Mouse (Mus musculus) stomach, embryonic 16.5 days (tissue): Measurements from ENCODE around the gene 4930523C07Rik. TPM values are rescaled to one million over a fixed set of nuclear protein-coding genes. Genes with fewer than 3 reads are reported as not detected.

Source experiments
- ATAC-seq: fragments of 200-750 bp; cut with Nextera tagmentation; 2 replicates; pipeline ENCODE4 v1.8.0; 2017; ENCODE audit warnings: moderate number of reproducible peaks, moderate TSS enrichment; ENCODE audit not compliant: insufficient read depth, low FRiP score
- H3K27ac ChIP-seq: fragments of 300-500 bp; sonication (generic); 2 replicates; pipeline ENCODE4 v1.5.1; 2014; ENCODE audit warnings: low read length
- H3K27me3 ChIP-seq: fragments of 300-500 bp; sonication (generic); 2 replicates; pipeline ENCODE4 v1.6.1; 2014; ENCODE audit warnings: low read length, control low read depth, mixed read lengths; ENCODE audit not compliant: control insufficient read depth, insufficient read depth
- H3K36me3 ChIP-seq: fragments of 300-500 bp; sonication (generic); 2 replicates; pipeline ENCODE4 v1.6.1; 2014; ENCODE audit warnings: low read length; ENCODE audit not compliant: control insufficient read depth, insufficient read depth
- H3K4me1 ChIP-seq: fragments of 300-500 bp; sonication (generic); 2 replicates; pipeline ENCODE4 v1.6.1; 2014; ENCODE audit warnings: low read length, control low read depth, mixed read lengths; ENCODE audit not compliant: control insufficient read depth, insufficient read depth
- H3K4me2 ChIP-seq: fragments of 300-500 bp; sonication (generic); 2 replicates; pipeline ENCODE4 v1.6.1; 2014; ENCODE audit warnings: low read depth, low read length, mixed read lengths
- H3K4me3 ChIP-seq: fragments of 300-500 bp; sonication (generic); replicated peaks from 2 replicates; pipeline ENCODE4 v1.5.1; 2014; ENCODE audit warnings: mild to moderate bottlenecking, low read length
- H3K9ac ChIP-seq: fragments of 300-500 bp; sonication (generic); 2 replicates; pipeline ENCODE4 v1.6.1; 2014; ENCODE audit warnings: low read length
- H3K9me3 ChIP-seq: fragments of 300-500 bp; sonication (generic); replicated peaks from 2 replicates; pipeline ENCODE4 v1.6.1; 2016; ENCODE audit warnings: low read length, control low read depth; ENCODE audit not compliant: control insufficient read depth
- WGBS: fragments of 180-500 bp; shearing (Covaris S2); extraction: QIAGEN DNeasy Blood & Tissue Kit; methylation state at CpG from one replicate; pipeline ENCODE4 v1.1.7; 2014; 5-methylcytosine and 5-hydroxymethylcytosine counted together
- polyA plus RNA-seq: library from polyadenylated mRNA; unstranded; fragments of >200 nt; fragmentation: Nextera tagmentation; extraction: Ambion mirVana; gene quantifications from 2 replicates; pipeline ENCODE4 v1.2.1, GENCODE M21; 2015

The 4930523C07Rik gene
- polyA plus RNA-seq, 1 experiment from 2014 or later = 24.3 TPM

DNA sequence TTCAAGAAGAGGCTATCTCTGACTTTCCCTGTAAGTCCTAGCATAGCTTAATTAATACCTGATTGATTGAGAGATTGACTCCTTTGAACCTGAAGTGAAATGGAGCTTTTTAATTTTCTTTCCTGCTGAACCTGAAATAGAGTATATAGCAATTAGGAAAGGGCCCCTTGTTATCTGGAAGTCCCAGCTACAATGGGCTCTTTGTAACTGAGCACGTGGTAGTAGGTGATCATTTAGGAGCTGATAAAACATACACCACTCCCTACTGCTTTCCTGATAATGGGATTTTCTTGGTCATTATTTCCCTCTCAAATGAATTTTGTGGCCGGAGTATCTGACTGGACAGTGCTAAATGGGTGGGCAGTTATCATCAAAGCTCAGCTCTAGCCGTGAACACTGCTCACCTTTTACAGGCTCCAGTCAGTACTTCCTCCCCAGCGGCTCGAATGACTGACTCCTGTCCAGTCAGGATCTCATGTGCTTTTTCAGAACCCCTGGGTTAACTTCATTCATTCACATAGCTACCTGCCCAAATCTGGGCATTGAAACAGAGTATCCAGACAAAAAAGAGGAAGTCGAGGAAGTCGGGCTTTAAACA is 20.5 kb downstream of the 4930523C07Rik start:
- H3K27ac ChIP-seq = no peak overlapping the region
- no peak overlapping the region for H3K4me2 ChIP-seq
- H3K36me3 ChIP-seq = 0 out of 2 replicates have a peak, but pooled peaks cover 3% of the 10 kb centered on the region
- peak; percentile 72; the same call in 1 of the 2 replicates for ATAC-seq
- peaks cover 8% of the 10 kb centered on the region for H3K9me3 ChIP-seq
- H3K4me1 ChIP-seq = 0 out of 2 replicates have a peak, but pooled peaks cover 7% of the 10 kb centered on the region
- no peak overlapping the region for H3K9ac ChIP-seq
- WGBS = 71% methylated on average over 7 of the region's 7 CpGs
- no peak overlapping the region for H3K4me3 ChIP-seq
- H3K27me3 ChIP-seq = no peaks in the 10 kb centered on the region

DNA sequence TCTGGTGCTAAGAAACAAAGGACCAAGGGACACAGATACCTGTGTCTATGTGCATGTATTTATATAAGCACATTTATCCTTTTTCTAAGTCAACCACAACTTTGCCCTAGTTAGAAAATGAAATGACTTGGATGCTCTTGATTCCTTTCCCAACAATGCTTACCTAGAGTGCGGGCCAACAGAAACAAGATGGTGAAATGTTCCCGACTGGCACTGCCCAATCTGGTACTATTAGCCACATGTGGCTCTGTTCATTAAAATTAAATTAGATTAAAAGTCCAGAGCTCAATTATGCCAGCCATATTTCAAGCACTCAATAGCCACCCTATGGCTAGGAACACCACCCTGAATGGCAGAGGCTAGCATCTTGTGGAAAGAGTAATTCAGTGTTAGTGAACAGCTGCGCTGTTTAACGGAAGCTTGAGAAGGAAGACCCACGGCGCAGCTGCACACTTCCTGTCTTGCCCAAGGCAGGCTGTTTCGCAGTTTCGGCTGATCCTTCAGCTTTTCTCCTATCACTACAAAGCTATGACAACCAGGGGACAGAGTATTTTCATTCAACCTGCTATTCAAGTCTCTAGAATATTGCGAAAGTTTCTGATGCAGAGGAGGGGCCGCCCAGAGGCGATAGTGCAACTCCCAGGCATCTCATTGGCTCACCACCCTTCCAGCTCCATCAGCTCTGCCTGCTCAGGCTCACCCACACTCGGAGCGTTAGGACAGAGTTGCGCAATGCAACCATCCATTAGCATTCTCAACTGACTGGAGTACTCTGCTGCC is 34.9 kb downstream of the 4930523C07Rik start:
- no peaks in the 10 kb centered on the region for H3K36me3 ChIP-seq
- H3K9ac ChIP-seq = no peak overlapping the region
- no peaks in the 10 kb centered on the region for H3K9me3 ChIP-seq
- no peaks in the 10 kb centered on the region for H3K27me3 ChIP-seq
- peak; percentile 89 for ATAC-seq
- no peak overlapping the region for H3K4me3 ChIP-seq
- H3K4me1 ChIP-seq = no peaks in the 10 kb centered on the region
- peak overlapping the region; percentile 47; the same call in 1 of the 2 replicates for H3K27ac ChIP-seq
- H3K4me2 ChIP-seq = peak overlapping the region; percentile 6
- 50% methylated on average over 14 of the region's 14 CpGs for WGBS

DNA sequence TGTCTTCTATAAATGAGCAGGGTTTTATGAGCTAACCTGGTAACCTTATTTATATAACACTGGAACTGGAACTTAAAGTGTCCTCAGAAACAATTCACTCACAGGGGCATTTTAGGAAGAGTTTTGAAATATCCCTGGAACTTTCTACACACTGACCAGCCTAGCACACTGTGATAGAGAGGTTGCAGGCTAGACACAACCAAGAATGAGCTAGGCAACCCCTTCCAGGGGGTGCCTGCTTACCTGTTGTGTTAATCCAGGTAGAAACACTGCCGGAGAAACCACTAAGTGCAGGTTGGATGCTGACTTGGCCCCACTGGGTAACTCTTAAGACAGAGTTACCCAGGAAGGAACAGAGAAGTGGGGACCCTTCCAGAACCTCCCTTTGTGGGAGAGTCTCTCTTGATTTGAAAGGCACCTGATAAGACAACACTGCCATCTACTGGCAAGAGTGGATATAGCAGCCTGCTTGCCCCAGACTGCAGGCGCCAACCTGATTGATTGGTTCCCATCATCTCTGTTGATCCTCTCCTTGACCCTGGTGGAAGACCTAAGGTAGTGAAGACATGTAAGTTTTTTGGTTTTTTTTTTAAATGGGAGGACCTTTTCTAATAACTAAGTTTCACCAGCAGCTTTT is 36.7 kb downstream of the 4930523C07Rik start:
- H3K27me3 ChIP-seq = no peaks in the 10 kb centered on the region
- no peak overlapping the region for H3K27ac ChIP-seq
- ATAC-seq = no peak
- no peak overlapping the region for H3K4me2 ChIP-seq
- no peaks in the 10 kb centered on the region for H3K36me3 ChIP-seq
- 19% methylated on average over 2 of the region's 2 CpGs for WGBS
- no peaks in the 10 kb centered on the region for H3K4me1 ChIP-seq
- H3K4me3 ChIP-seq = no peak overlapping the region
- H3K9me3 ChIP-seq = no peaks in the 10 kb centered on the region
- no peak overlapping the region for H3K9ac ChIP-seq

DNA sequence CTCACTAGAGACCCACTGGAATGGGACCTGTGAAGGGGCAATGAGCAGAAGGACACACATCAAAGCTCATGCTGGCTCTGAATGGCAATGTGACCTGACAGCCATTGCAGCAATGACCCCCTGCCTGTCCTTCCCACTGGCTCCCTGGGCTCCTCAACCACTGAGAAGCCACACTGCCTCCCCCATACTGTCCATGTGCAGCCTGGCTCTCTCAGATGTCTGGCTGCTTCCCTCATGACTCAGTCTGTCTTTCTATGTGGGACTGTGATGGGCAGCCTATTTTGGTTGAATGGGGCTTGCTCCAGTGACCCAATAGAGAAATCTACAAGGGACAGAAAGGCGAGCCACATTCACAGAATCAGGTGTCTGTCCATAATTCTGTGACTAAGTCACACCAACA is 38.5 kb downstream of the 4930523C07Rik start:
- no peak overlapping the region for H3K4me2 ChIP-seq
- WGBS = 86% methylated on average over 1 of the region's 1 CpGs

DNA sequence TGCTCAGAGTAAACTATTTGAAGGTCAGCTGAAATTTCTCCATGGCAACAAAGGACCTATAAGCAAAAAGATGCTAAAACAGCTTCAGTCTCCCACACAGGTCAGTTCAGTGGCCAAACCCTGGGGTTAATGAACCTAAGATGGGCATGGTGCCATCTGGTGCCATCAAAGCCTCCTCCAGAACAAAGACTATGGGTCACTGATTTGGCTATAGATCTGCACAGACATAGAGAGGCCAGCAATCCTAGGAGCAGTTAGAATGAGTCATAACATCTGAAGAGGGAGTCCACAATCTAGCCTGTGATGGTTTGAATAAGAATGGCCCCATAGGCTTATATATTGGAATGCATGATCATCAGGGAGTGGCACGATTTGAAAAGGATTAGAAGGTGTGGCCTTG is 40.1 kb downstream of the 4930523C07Rik start:
- Histone ChIP-seq H3K36me3 (no peaks in the 10 kb centered on the region), H3K4me1 (no peaks in the 10 kb centered on the region), H3K4me2 (no peak overlapping the region), H3K9me3 (no peaks in the 10 kb centered on the region), H3K27me3 (no peaks in the 10 kb centered on the region), H3K9ac (no peak overlapping the region), H3K4me3 (no peak overlapping the region), H3K27ac (no peak overlapping the region)
- WGBS = 86% methylated on average over 1 of the region's 1 CpGs
- ATAC-seq = no peak

More for the DNA sequence above, 38.5 kb downstream of the 4930523C07Rik start:
- Histone ChIP-seq H3K27ac (no peak overlapping the region), H3K9me3 (no peaks in the 10 kb centered on the region), H3K4me3 (no peak overlapping the region), H3K9ac (no peak overlapping the region), H3K36me3 (no peaks in the 10 kb centered on the region), H3K4me1 (no peaks in the 10 kb centered on the region), H3K27me3 (no peaks in the 10 kb centered on the region)
- ATAC-seq = no peak

DNA sequence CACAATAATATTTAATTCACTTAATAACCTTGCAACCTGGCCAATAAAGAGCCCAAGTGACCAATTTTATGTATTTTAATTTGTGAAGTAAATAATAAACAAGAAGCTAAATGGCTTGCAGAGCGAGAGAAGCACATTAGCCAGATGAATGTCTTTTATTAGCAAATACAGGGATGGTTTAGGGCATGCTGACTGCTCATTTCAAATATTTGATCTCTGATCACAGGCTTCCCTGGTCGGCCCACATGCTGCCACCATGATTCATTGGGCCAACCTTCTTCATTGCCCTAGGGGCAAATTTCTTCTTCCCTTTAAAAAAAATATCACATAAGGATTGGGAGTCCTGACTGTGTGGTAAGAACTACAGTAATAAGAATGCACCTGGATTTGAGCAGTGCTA is 42.5 kb downstream of the 4930523C07Rik start:
- ATAC-seq = no peak
- Histone ChIP-seq H3K9me3 (no peaks in the 10 kb centered on the region), H3K4me1 (no peaks in the 10 kb centered on the region), H3K9ac (no peak overlapping the region), H3K27me3 (no peaks in the 10 kb centered on the region), H3K4me3 (no peak overlapping the region), H3K36me3 (no peaks in the 10 kb centered on the region), H3K4me2 (no peak overlapping the region), H3K27ac (no peak overlapping the region)
- 68% methylated on average over 2 of the region's 2 CpGs for WGBS

DNA sequence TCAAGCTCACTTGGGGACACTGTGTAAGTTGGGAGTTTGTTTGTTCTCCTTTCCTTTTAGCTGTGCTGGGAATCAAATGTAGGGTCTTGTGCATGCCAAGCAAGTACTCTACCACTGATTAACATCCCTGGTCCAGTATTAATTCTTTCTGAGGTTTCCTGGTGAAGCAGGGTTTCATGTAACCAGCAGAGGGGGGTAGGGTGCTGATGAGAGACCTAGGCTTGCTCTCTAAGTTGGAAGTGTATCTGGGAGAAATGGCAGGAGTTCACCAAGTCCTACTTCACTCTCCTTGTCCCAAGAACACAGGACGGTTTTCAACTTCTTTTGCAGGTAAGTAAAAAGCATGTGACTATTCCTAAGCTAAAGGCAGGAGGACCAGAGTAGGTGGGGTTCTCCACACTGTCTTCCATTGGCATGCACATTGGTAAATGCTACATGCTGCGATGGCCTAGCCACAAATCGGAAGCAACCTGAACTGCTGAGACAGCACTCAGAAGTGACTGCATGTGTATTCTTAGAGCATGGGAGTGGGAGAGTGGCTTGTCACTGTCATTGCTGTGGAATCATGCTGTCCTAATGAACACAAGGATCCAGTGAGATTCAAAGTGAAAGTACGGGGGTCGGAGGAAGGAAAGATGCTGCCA is 55.6 kb downstream of the 4930523C07Rik start:
- no peak overlapping the region for H3K4me3 ChIP-seq
- no peaks in the 10 kb centered on the region for H3K27me3 ChIP-seq
- H3K9ac ChIP-seq = no peak overlapping the region
- no peak overlapping the region for H3K27ac ChIP-seq
- H3K9me3 ChIP-seq = no peaks in the 10 kb centered on the region
- H3K36me3 ChIP-seq = no peaks in the 10 kb centered on the region
- no peak for ATAC-seq
- WGBS = 84% methylated on average over 5 of the region's 5 CpGs
- H3K4me1 ChIP-seq = no peaks in the 10 kb centered on the region
- no peak overlapping the region for H3K4me2 ChIP-seq

DNA sequence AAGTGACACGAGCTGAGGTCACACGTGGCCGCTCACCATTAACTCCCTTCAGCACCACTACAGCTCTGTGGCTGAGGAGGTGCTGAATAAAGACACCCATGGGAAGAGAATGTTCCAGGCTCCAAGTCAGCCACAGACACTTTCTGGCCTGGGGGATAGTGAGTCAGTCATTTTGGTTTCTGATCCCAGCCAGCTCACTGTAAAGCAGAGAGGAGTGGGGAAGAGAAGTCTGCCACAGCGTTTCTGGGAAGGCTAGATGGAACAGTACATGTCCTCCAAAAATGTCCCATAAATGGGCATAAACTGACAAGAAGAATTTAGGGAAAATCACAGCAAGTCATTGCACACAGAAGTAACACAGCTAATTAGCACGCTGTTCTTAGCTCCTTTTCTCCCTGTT is 56.8 kb downstream of the 4930523C07Rik start:
- ATAC-seq = no peak
- 74% methylated on average over 5 of the region's 5 CpGs for WGBS
- H3K4me3 ChIP-seq = no peak overlapping the region
- no peak overlapping the region for H3K27ac ChIP-seq
- no peak overlapping the region for H3K9ac ChIP-seq
- no peaks in the 10 kb centered on the region for H3K27me3 ChIP-seq
- no peak overlapping the region for H3K4me2 ChIP-seq
- H3K36me3 ChIP-seq = no peaks in the 10 kb centered on the region
- no peaks in the 10 kb centered on the region for H3K4me1 ChIP-seq
- no peaks in the 10 kb centered on the region for H3K9me3 ChIP-seq

DNA sequence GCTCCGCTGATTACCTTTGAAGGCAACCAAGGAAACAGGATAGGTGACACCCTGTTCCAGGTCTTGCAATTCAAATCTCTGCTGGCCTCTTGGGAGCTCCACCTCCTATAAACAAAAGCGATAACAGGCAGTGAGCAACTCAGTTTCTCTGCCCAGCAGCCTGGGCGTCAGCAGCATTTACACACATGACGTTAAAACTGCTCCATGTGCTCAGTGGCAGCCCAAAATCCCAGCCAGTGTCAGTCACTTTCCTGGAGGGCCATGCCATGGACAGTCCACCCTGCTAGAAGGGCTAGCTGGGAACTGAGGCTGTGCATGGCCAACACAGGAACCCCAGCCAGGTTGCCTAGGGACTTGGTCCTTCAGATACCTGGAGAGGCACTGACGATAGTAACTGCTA is 61.2 kb downstream of the 4930523C07Rik start:
- ATAC-seq = no peak
- no peaks in the 10 kb centered on the region for H3K36me3 ChIP-seq
- WGBS = 69% methylated on average over 5 of the region's 5 CpGs

More for the DNA sequence above, 61.2 kb downstream of the 4930523C07Rik start:
- Histone ChIP-seq H3K4me2 (no peak overlapping the region), H3K27me3 (no peaks in the 10 kb centered on the region), H3K4me3 (no peak overlapping the region), H3K9me3 (no peaks in the 10 kb centered on the region), H3K27ac (no peak overlapping the region), H3K9ac (no peak overlapping the region), H3K4me1 (no peaks in the 10 kb centered on the region)
